ENCODE assay signal across 8 mouse cellular contexts in the genomic region with DNA sequence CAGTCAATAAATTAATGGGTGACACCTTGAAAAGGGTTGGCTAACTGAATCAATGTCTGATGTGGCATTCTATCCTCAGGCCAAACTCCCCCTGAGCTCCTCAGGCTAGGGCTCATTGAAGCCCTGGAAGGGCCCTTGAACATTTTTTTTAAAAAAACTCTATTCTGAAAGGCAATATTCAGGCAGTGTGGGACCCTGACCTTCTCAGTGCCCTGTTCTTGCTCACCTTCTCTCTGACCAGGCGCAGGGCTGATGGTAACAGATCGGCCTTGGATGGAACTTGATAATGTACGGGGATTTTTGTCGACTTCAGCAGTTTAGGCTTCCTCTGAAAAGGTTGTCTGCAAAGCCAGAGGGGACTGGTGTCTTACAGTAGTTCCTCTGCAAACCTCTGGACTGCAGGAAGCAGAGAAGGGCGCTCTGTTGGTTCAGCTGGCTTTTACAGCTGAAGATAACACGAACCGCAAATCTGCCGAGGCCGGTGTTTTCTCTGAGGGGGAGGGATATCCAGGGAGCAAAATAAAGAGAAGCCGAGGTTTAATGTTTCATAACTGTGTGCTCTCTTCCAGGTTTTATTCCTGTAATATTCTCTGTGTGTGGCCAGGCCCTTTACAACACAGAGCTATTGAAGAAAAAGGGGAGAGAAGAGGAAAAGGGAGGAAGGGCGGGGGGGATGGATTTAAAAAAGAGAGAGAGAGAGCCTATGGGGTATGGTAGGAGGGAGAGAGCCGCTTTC.
A peak's percentile ranks its signal among the peaks of the same experiment; 100 is the strongest.
DNase-seq lines count a peak whose midpoint lies in the region; ATAC-seq and TF ChIP-seq lines count a peak whose summit lies in the region.

No protein-coding gene starts in this region.

- no peak for DNase-seq in kidney, postnatal 25 days
- peak; percentile 60 for DNase-seq in adrenal gland, adult 2 months
- no peak for DNase-seq in spleen, adult 12 weeks (ENCODE audit: low spot score)
- DNase-seq in gastrocnemius, postnatal 14 days, result no peak
- DNase-seq in right cerebral cortex, postnatal 25 days, result no peak

- ATAC-seq in kidney, embryonic 15.5 days (replicated peaks; ENCODE audit: low FRiP score), result peak; percentile 60; the same call in 1 of the 2 replicates
- peak; percentile 90 to 92 for ATAC-seq in hematopoietic stem cell, adult 5-6 weeks (replicated peaks in 1 of 2; ENCODE audit: insufficient read depth in 1 of 2, low FRiP score in 2 of 2, low TSS enrichment in 1 of 2, low read depth in 1 of 2, poor library complexity in 2 of 2, severe bottlenecking in 2 of 2)

- peak overlapping the region; percentile 65 for H3K27ac ChIP-seq in kidney, embryonic 15.5 days

- H3K9me3 ChIP-seq in kidney, embryonic 15.5 days (replicated peaks), result no peaks in the 10 kb centered on the region

- WGBS in kidney, embryonic 15.5 days, result 10% methylated on average over 12 of the region's 12 CpGs

- intact Hi-C loops in gastrocnemius, postnatal 14 days (cut with DNase I; ENCODE audit: low total_unique reads), result no loop called here

- no peak overlapping the region for H3K4me3 ChIP-seq in kidney, embryonic 15.5 days (replicated peaks)
- no peak overlapping the region for H3K4me3 ChIP-seq in myocyte

- no peaks in the 10 kb centered on the region for H3K36me3 ChIP-seq in kidney, embryonic 15.5 days
- H3K36me3 ChIP-seq in myocyte (ENCODE audit: control insufficient read depth, insufficient read depth), result no peaks in the 10 kb centered on the region

- H3K4me1 ChIP-seq in kidney, embryonic 15.5 days, result peaks cover 20% of the 10 kb centered on the region

- H3K9ac ChIP-seq in kidney, embryonic 15.5 days, result no peak overlapping the region

- H3K79me2 ChIP-seq in myocyte (ENCODE audit: control insufficient read depth, insufficient read depth), result no peaks in the 10 kb centered on the region

- no peak for TF ChIP-seq POLR2A in myocyte (IDR thresholded peaks at IDR 0.05; ENCODE audit: insufficient read length, low read depth)

- no peaks in the 10 kb centered on the region for H3K27me3 ChIP-seq in kidney, embryonic 15.5 days
- no peaks in the 10 kb centered on the region for H3K27me3 ChIP-seq in myocyte (ENCODE audit: control insufficient read depth, insufficient read depth, insufficient read length)

- H3ac ChIP-seq in myocyte (ENCODE audit: control insufficient read depth, insufficient read length), result no peak overlapping the region

- peak overlapping the region; percentile 29; the same call in 1 of the 2 replicates for H3K4me2 ChIP-seq in kidney, embryonic 15.5 days
- peak overlapping the region; percentile 31 for H3K4me2 ChIP-seq in myocyte (ENCODE audit: low read depth)

TF ChIP-seq in myocyte, 11 proteins besides CTCF, POLR2A, EP300 and RAD21:
- no peak for TF ChIP-seq REST (IDR thresholded peaks at IDR 0.05; ENCODE audit: insufficient read depth, insufficient read length)
- TF ChIP-seq MYOG (IDR thresholded peaks at IDR 0.05; ENCODE audit: control insufficient read depth in 1 of 3, insufficient read depth in 1 of 3, insufficient read length in 2 of 3, low read depth in 2 of 3), result peak in 1 of 3 experiments; percentile 50
- peak in 2 of 3 experiments; percentile 47 to 75 for TF ChIP-seq MYOD1 (IDR thresholded peaks at IDR 0.05; ENCODE audit: control insufficient read depth in 1 of 3, insufficient read length in 2 of 3, low read depth in 2 of 3)
- TF ChIP-seq POLR2AphosphoS2 (IDR thresholded peaks at IDR 0.05; ENCODE audit: insufficient read length, low read depth), result no peak
- no peak for TF ChIP-seq CEBPB (IDR thresholded peaks at IDR 0.05; ENCODE audit: insufficient read depth, poor library complexity, severe bottlenecking)
- TF ChIP-seq SRF (IDR thresholded peaks at IDR 0.05; ENCODE audit: control insufficient read depth, insufficient read length, low read depth), result no peak
- peak; percentile 6 for TF ChIP-seq TCF12 (IDR thresholded peaks at IDR 0.05; ENCODE audit: insufficient read depth, poor library complexity, severe bottlenecking)
